Mouse (Mus musculus): ENCODE results near the gene Ccdc97. TPM values are rescaled to one million over a fixed set of nuclear protein-coding genes. Genes with fewer than 3 reads are reported as not detected.

The Ccdc97 gene
- polyA plus RNA-seq, 1 experiment from 2014 or later = 47.7 TPM

- H3K4me2 ChIP-seq (ENCODE audit: low read length) = peak overlapping the region; percentile 59
- peak; percentile 49; the same call in 1 of the 2 replicates for ATAC-seq (ENCODE audit: low FRiP score, low TSS enrichment)
- WGBS = 4% methylated on average over 37 of the region's 37 CpGs
- H3K27me3 ChIP-seq (ENCODE audit: control insufficient read depth, insufficient read depth, low read length) = no peaks in the 10 kb centered on the region
- H3K36me3 ChIP-seq (ENCODE audit: control insufficient read depth, insufficient read depth, low read length) = no peaks in the 10 kb centered on the region
- H3K4me1 ChIP-seq (ENCODE audit: control insufficient read depth, insufficient read depth, low read length) = peaks cover 4% of the 10 kb centered on the region; the same call in 1 of the 2 replicates
- DNase-seq = peak; percentile 55
- peak overlapping the region; percentile 28 for H3K4me3 ChIP-seq (replicated peaks; ENCODE audit: low read depth, low read length)
- 0 out of 2 replicates have a peak, but pooled peaks cover 2% of the 10 kb centered on the region for H3K9me3 ChIP-seq (ENCODE audit: control insufficient read depth, low read length)
- H3K9ac ChIP-seq (replicated peaks; ENCODE audit: low read length) = peak overlapping the region; percentile 45; the same call in 1 of the 2 replicates
- no peak overlapping the region for H3K27ac ChIP-seq (replicated peaks; ENCODE audit: low read depth, low read length)
Measured at GRCm38 (mm10) chr7:25704716-25705364, 14.0 kb downstream of the Ccdc97 start.

DNA sequence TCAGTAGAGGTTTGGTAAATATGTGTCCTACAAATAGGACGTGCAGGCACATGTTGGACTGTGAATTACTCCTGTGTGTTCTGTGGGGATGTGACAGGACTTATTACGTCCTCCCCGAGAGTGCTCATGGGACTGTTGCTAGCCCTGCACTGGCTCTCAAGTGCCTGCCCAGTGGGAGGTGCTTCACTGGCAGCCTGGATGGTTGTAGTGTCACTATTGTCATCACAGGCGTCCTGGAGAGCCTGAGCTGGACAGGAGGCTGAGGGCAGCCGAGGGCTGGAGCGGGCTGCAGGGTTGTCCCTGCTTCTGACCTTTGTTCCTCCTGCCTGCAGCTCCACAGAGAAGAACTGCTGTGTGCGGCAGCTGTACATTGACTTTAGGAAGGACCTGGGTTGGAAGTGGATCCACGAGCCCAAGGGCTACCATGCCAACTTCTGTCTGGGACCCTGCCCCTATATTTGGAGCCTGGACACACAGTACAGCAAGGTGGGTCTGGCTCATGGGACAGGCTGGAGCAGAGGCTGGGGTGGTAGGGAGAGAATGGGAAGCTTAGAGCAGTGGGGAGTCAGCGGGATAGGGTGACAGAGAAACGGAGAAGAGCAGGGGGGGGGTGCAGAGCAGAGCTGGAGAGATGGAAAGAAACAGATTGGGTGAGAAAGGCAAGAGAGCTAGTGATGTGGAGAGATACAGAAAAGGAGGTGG is 14.9 kb downstream of the Ccdc97 start:
- Histone ChIP-seq H3K4me3 (replicated peaks; ENCODE audit: low read depth, low read length) (0 out of 2 replicates have a peak overlapping the region, but pooled peaks have one; percentile 10), H3K9me3 (ENCODE audit: control insufficient read depth, low read length) (0 out of 2 replicates have a peak, but pooled peaks cover 2% of the 10 kb centered on the region), H3K4me1 (ENCODE audit: control insufficient read depth, insufficient read depth, low read length) (peaks cover 4% of the 10 kb centered on the region; the same call in 1 of the 2 replicates), H3K4me2 (ENCODE audit: low read length) (peak overlapping the region; percentile 59), H3K27ac (replicated peaks; ENCODE audit: low read depth, low read length) (no peak overlapping the region), H3K36me3 (ENCODE audit: control insufficient read depth, insufficient read depth, low read length) (no peaks in the 10 kb centered on the region), H3K27me3 (ENCODE audit: control insufficient read depth, insufficient read depth, low read length) (no peaks in the 10 kb centered on the region), H3K9ac (replicated peaks; ENCODE audit: low read length) (no peak overlapping the region)
- DNase-seq = no peak
- 16% methylated on average over 10 of the region's 10 CpGs for WGBS
- no peak for ATAC-seq (ENCODE audit: low FRiP score, low TSS enrichment)

- H3K4me3 ChIP-seq (replicated peaks; ENCODE audit: low read depth, low read length) = no peak overlapping the region
Measured at GRCm38 (mm10) chr7:25702350-25702749, 16.5 kb downstream of the Ccdc97 start.

DNA sequence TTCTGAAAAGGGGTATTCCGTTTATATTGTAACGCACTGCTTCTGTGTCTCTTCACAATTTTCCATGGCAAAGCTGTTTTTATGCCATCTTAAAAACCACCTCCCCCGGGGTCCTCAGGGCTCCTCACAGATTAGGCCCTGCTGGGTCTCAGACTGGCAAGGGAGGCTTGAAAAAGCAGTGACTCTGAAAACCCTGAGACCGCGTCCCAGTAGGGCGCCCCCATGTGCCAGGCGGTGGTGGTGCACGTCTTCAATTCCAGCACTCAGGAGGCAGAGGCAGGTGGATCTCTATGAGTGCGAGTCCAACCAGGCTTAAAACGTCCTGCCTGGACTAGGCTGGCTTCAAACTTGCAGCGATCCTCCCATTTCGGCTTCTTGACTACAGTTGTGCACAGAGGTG is 18.2 kb downstream of the Ccdc97 start:
- 77% methylated on average over 12 of the region's 12 CpGs for WGBS
- Histone ChIP-seq H3K27ac (replicated peaks; ENCODE audit: low read depth, low read length) (no peak overlapping the region), H3K9me3 (ENCODE audit: control insufficient read depth, low read length) (0 out of 2 replicates have a peak, but pooled peaks cover 2% of the 10 kb centered on the region), H3K9ac (replicated peaks; ENCODE audit: low read length) (no peak overlapping the region), H3K27me3 (ENCODE audit: control insufficient read depth, insufficient read depth, low read length) (no peaks in the 10 kb centered on the region), H3K4me3 (replicated peaks; ENCODE audit: low read depth, low read length) (no peak overlapping the region), H3K4me2 (ENCODE audit: low read length) (no peak overlapping the region), H3K36me3 (ENCODE audit: control insufficient read depth, insufficient read depth, low read length) (no peaks in the 10 kb centered on the region), H3K4me1 (ENCODE audit: control insufficient read depth, insufficient read depth, low read length) (peaks cover 4% of the 10 kb centered on the region; the same call in 1 of the 2 replicates)
- DNase-seq = no peak
- ATAC-seq (ENCODE audit: low FRiP score, low TSS enrichment) = no peak

More at GRCm38 (mm10) chr7:25702350-25702749, 16.5 kb downstream of the Ccdc97 start:
- 0 out of 2 replicates have a peak, but pooled peaks cover 2% of the 10 kb centered on the region for H3K9me3 ChIP-seq (ENCODE audit: control insufficient read depth, low read length)
- H3K36me3 ChIP-seq (ENCODE audit: control insufficient read depth, insufficient read depth, low read length) = no peaks in the 10 kb centered on the region
- H3K4me2 ChIP-seq (ENCODE audit: low read length) = no peak overlapping the region
- ATAC-seq (ENCODE audit: low FRiP score, low TSS enrichment) (no peak), DNase-seq (no peak)
- no peaks in the 10 kb centered on the region for H3K27me3 ChIP-seq (ENCODE audit: control insufficient read depth, insufficient read depth, low read length)
- WGBS = 96% methylated on average over 2 of the region's 2 CpGs
- H3K9ac ChIP-seq (replicated peaks; ENCODE audit: low read length) = no peak overlapping the region
- H3K27ac ChIP-seq (replicated peaks; ENCODE audit: low read depth, low read length) = no peak overlapping the region
- peaks cover 4% of the 10 kb centered on the region; the same call in 1 of the 2 replicates for H3K4me1 ChIP-seq (ENCODE audit: control insufficient read depth, insufficient read depth, low read length)

DNA sequence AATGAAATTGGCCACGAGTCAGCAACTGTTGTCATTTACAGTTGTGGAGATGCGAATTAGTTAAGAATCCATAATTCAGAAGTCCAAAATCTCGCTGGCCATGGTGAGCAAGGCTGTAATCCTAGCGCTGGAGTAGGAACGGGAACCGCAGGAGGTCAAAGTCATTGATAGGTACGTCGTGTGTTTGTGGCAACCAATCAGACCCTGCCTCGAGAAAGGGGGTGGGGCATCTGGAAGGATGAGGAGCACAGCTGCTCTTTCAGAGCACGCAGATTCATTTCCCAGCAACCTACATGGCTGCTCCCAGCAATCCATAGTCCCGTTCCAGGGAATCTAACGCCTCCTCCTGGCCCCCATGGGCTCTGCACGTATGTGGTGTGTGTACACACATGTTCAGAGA is 19.0 kb downstream of the Ccdc97 start:
- H3K27ac ChIP-seq (replicated peaks; ENCODE audit: low read depth, low read length) = no peak overlapping the region
- 58% methylated on average over 13 of the region's 13 CpGs for WGBS

GRCm38 (mm10) chr7:25694104-25694503 is 24.8 kb downstream of the Ccdc97 start:
- ATAC-seq (ENCODE audit: low FRiP score, low TSS enrichment) (no peak), DNase-seq (peak; percentile 54)
- WGBS = 43% methylated on average over 8 of the region's 8 CpGs
- no peak overlapping the region for H3K9ac ChIP-seq (replicated peaks; ENCODE audit: low read length)
- H3K27me3 ChIP-seq (ENCODE audit: control insufficient read depth, insufficient read depth, low read length) = peaks cover 19% of the 10 kb centered on the region
- H3K27ac ChIP-seq (replicated peaks; ENCODE audit: low read depth, low read length) = no peak overlapping the region
- H3K4me1 ChIP-seq (ENCODE audit: control insufficient read depth, insufficient read depth, low read length) = peaks cover 3% of the 10 kb centered on the region
- H3K4me2 ChIP-seq (ENCODE audit: low read length) = no peak overlapping the region
- no peak overlapping the region for H3K4me3 ChIP-seq (replicated peaks; ENCODE audit: low read depth, low read length)
- H3K36me3 ChIP-seq (ENCODE audit: control insufficient read depth, insufficient read depth, low read length) = no peaks in the 10 kb centered on the region
- H3K9me3 ChIP-seq (ENCODE audit: control insufficient read depth, low read length) = no peaks in the 10 kb centered on the region

More for the DNA sequence above, 19.0 kb downstream of the Ccdc97 start:
- H3K9me3 ChIP-seq (ENCODE audit: control insufficient read depth, low read length) = 0 out of 2 replicates have a peak, but pooled peaks cover 2% of the 10 kb centered on the region
- H3K4me2 ChIP-seq (ENCODE audit: low read length) = no peak overlapping the region
- no peaks in the 10 kb centered on the region for H3K36me3 ChIP-seq (ENCODE audit: control insufficient read depth, insufficient read depth, low read length)
- peaks cover 4% of the 10 kb centered on the region; the same call in 1 of the 2 replicates for H3K4me1 ChIP-seq (ENCODE audit: control insufficient read depth, insufficient read depth, low read length)
- DNase-seq (no peak), ATAC-seq (ENCODE audit: low FRiP score, low TSS enrichment) (no peak)
- no peaks in the 10 kb centered on the region for H3K27me3 ChIP-seq (ENCODE audit: control insufficient read depth, insufficient read depth, low read length)
- H3K9ac ChIP-seq (replicated peaks; ENCODE audit: low read length) = no peak overlapping the region
- H3K4me3 ChIP-seq (replicated peaks; ENCODE audit: low read depth, low read length) = no peak overlapping the region

- Histone ChIP-seq H3K9ac (replicated peaks; ENCODE audit: low read length) (no peak overlapping the region), H3K4me2 (ENCODE audit: low read length) (no peak overlapping the region), H3K27ac (replicated peaks; ENCODE audit: low read depth, low read length) (no peak overlapping the region), H3K9me3 (ENCODE audit: control insufficient read depth, low read length) (no peaks in the 10 kb centered on the region), H3K4me1 (ENCODE audit: control insufficient read depth, insufficient read depth, low read length) (peaks cover 33% of the 10 kb centered on the region), H3K36me3 (ENCODE audit: control insufficient read depth, insufficient read depth, low read length) (no peaks in the 10 kb centered on the region), H3K4me3 (replicated peaks; ENCODE audit: low read depth, low read length) (no peak overlapping the region), H3K27me3 (ENCODE audit: control insufficient read depth, insufficient read depth, low read length) (peaks cover 54% of the 10 kb centered on the region)
- WGBS = 45% methylated on average over 5 of the region's 5 CpGs
- no peak for DNase-seq
- no peak for ATAC-seq (ENCODE audit: low FRiP score, low TSS enrichment)
Measured at GRCm38 (mm10) chr7:25690051-25690450, 28.8 kb downstream of the Ccdc97 start.

DNA sequence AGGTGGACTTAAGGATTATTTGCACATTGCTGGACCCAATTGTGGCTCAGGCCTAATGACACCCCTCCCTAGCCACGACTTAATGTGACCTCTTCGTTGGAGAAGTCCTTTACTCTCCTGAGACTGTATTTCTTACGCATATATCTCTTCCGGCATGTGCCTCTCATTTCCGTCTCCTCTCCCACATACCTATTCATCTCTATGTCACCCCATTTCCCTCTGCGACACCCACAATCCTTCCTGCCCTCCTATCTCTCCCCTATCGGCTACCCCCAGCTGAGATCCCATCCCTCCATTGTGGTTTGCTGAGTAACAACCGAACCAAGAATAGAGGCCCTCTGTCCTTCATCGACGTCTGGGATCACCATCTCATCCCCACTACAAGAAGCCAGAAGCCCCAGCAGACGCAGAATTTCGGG is 29.3 kb downstream of the Ccdc97 start:
- Histone ChIP-seq H3K27me3 (ENCODE audit: control insufficient read depth, insufficient read depth, low read length) (peaks cover 54% of the 10 kb centered on the region), H3K27ac (replicated peaks; ENCODE audit: low read depth, low read length) (no peak overlapping the region), H3K4me2 (ENCODE audit: low read length) (peak overlapping the region; percentile 54), H3K9ac (replicated peaks; ENCODE audit: low read length) (no peak overlapping the region), H3K9me3 (ENCODE audit: control insufficient read depth, low read length) (no peaks in the 10 kb centered on the region), H3K36me3 (ENCODE audit: control insufficient read depth, insufficient read depth, low read length) (no peaks in the 10 kb centered on the region), H3K4me3 (replicated peaks; ENCODE audit: low read depth, low read length) (peak overlapping the region; percentile 30), H3K4me1 (ENCODE audit: control insufficient read depth, insufficient read depth, low read length) (peaks cover 33% of the 10 kb centered on the region)
- no peak for ATAC-seq (ENCODE audit: low FRiP score, low TSS enrichment)
- WGBS = 13% methylated on average over 12 of the region's 12 CpGs
- no peak for DNase-seq

All from midbrain, embryonic 14.5 days (tissue).